Mouse (Mus musculus): Measurements from ENCODE around the gene Il17ra. TPM values are rescaled to one million over a fixed set of nuclear protein-coding genes. Genes with fewer than 3 reads are reported as not detected.

The Il17ra gene
- polyA plus RNA-seq, 1 experiment from 2014 or later = 5.4 TPM

DNA sequence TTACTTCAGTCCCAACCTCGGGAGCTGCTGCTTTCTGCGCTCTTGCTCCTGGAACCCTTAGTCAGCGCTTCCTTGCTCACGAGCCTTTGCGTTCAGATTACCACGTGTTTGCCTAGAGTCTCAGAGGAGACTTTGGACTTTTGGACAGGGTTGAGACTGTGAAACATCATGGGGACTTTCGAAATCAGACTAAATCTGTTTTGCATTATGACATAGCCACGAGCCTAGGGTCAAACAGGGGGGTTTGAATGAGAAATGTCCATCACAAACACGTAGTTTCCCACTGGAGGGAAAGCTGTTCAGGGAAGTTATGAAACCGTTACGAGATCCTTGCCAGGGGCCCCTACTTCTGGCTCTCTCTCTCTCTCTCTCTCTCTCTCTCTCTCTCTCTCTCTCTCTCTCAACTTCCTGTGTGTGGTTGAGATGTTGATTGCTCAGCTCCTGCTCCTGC is 8.4 kb upstream of the Il17ra start:
- Histone ChIP-seq H3K27ac (ENCODE audit: low read depth, low read length) (no peak overlapping the region), H3K4me1 (replicated peaks; ENCODE audit: control insufficient read depth, insufficient read depth, low read length) (no peaks in the 10 kb centered on the region), H3K36me3 (ENCODE audit: control insufficient read depth, insufficient read depth, low read length) (no peaks in the 10 kb centered on the region), H3K9me3 (ENCODE audit: control insufficient read depth, low read length) (no peaks in the 10 kb centered on the region), H3K4me3 (ENCODE audit: low read depth, low read length) (no peak overlapping the region), H3K4me2 (replicated peaks; ENCODE audit: low read depth, low read length) (no peak overlapping the region), H3K27me3 (ENCODE audit: control insufficient read depth, insufficient read depth, low read length) (no peaks in the 10 kb centered on the region), H3K9ac (ENCODE audit: low read depth, low read length) (no peak overlapping the region)
- ATAC-seq (ENCODE audit: low FRiP score) = no peak
- no peak for DNase-seq (ENCODE audit: low spot score)
- WGBS = 57% methylated on average over 11 of the region's 11 CpGs

DNA sequence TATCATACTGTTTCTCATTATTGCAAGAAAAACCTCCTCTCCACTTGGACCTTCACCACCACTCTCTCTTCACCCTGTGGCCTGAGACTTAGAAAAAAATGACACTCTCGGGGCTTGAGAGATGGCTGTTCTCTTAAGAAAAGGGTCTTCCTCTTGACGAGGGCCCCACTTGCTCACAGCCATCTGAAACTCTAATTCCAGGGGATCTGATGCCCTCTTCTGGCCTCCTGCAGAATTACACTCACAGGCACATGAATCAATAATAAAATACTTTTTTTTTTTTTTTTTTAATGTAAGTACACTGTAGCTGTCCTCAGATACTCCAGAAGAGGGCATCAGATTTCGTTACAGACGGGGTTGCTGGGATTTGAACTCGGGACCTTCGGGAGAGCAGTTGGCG is 6.0 kb upstream of the Il17ra start:
- 67% methylated on average over 7 of the region's 7 CpGs for WGBS
- DNase-seq (ENCODE audit: low spot score) (no peak), ATAC-seq (ENCODE audit: low FRiP score) (no peak)

DNA sequence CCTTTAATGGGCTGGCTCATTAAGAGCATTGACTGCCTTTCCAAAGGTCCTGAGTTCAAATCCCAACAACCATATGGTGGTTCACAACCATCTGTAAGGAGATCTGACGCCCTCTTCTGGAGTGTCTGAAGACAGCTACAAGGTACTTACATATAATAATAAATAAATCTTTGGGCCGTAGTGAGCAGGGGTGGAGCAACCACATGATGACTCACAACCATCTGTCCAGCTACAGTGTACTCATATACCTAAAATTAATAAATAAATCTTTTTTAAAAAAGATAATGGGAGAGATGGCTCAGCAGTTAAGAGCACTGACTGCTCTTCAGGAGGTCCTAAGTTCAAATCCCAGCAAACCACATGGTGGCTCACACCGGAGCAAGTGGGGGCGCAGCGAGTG is 5.3 kb upstream of the Il17ra start:
- no peaks in the 10 kb centered on the region for H3K36me3 ChIP-seq (ENCODE audit: control insufficient read depth, insufficient read depth, low read length)
- no peak overlapping the region for H3K9ac ChIP-seq (ENCODE audit: low read depth, low read length)
- no peaks in the 10 kb centered on the region for H3K9me3 ChIP-seq (ENCODE audit: control insufficient read depth, low read length)
- H3K4me2 ChIP-seq (replicated peaks; ENCODE audit: low read depth, low read length) = no peak overlapping the region
- no peak overlapping the region for H3K27ac ChIP-seq (ENCODE audit: low read depth, low read length)
- H3K4me3 ChIP-seq (ENCODE audit: low read depth, low read length) = no peak overlapping the region
- DNase-seq (ENCODE audit: low spot score) = no peak
- 89% methylated on average over 5 of the region's 5 CpGs for WGBS
- ATAC-seq (ENCODE audit: low FRiP score) = no peak
- peaks cover 8% of the 10 kb centered on the region for H3K27me3 ChIP-seq (ENCODE audit: control insufficient read depth, insufficient read depth, low read length)
- no peaks in the 10 kb centered on the region for H3K4me1 ChIP-seq (replicated peaks; ENCODE audit: control insufficient read depth, insufficient read depth, low read length)

More for the DNA sequence above, 6.0 kb upstream of the Il17ra start:
- H3K9me3 ChIP-seq (ENCODE audit: control insufficient read depth, low read length) = no peaks in the 10 kb centered on the region
- no peak overlapping the region for H3K4me2 ChIP-seq (replicated peaks; ENCODE audit: low read depth, low read length)
- no peak overlapping the region for H3K9ac ChIP-seq (ENCODE audit: low read depth, low read length)
- H3K27me3 ChIP-seq (ENCODE audit: control insufficient read depth, insufficient read depth, low read length) = peaks cover 5% of the 10 kb centered on the region
- no peak overlapping the region for H3K27ac ChIP-seq (ENCODE audit: low read depth, low read length)
- H3K4me1 ChIP-seq (replicated peaks; ENCODE audit: control insufficient read depth, insufficient read depth, low read length) = no peaks in the 10 kb centered on the region
- H3K4me3 ChIP-seq (ENCODE audit: low read depth, low read length) = no peak overlapping the region
- H3K36me3 ChIP-seq (ENCODE audit: control insufficient read depth, insufficient read depth, low read length) = no peaks in the 10 kb centered on the region

DNA sequence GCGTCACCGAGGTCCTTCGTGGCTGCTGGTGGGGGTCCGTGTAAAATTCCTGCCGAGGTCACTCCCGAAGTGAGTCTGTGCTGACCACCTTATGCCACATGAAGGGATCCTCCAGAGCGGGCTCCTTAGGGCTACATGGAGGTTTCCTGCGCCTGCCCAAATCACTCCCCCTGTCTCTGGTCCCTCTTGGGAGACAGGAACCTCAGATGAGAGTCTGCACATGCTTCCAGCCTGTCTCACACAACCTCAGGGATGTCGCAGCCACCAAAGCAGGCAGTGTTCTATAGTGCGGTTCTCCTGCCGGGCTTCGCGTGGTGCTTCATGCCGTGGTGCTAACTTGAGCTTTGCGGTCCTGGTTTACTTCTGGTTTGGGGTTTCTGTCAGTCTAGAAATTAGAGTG is 1.8 kb upstream of the Il17ra start:
- Histone ChIP-seq H3K27ac (ENCODE audit: low read depth, low read length) (no peak overlapping the region), H3K9ac (ENCODE audit: low read depth, low read length) (no peak overlapping the region), H3K4me3 (ENCODE audit: low read depth, low read length) (no peak overlapping the region), H3K27me3 (ENCODE audit: control insufficient read depth, insufficient read depth, low read length) (peaks cover 25% of the 10 kb centered on the region), H3K4me2 (replicated peaks; ENCODE audit: low read depth, low read length) (no peak overlapping the region), H3K36me3 (ENCODE audit: control insufficient read depth, insufficient read depth, low read length) (no peaks in the 10 kb centered on the region), H3K4me1 (replicated peaks; ENCODE audit: control insufficient read depth, insufficient read depth, low read length) (no peaks in the 10 kb centered on the region), H3K9me3 (ENCODE audit: control insufficient read depth, low read length) (no peaks in the 10 kb centered on the region)
- no peak for DNase-seq (ENCODE audit: low spot score)
- WGBS = 69% methylated on average over 15 of the region's 15 CpGs
- no peak for ATAC-seq (ENCODE audit: low FRiP score)

DNA sequence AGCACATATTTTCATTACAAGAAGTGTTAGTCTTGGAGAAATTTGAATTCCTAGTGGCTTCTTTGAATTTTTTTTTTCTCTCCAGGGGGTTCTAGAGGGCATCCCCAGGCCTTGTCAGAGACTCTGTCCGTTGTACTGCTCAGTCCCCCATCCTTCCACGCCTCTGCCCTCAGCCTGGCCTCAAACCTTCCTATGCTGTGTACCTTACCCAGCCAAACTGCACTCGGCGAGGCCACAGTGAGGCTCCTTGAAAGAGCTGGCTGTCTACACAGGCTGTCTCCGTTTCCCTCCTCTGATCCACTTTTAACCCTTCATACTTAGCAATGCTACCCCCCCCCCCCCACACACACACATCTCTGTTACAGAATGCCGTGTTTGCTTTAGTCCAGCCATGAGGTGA is 796 bp upstream of the Il17ra start:
- Histone ChIP-seq H3K9me3 (ENCODE audit: control insufficient read depth, low read length) (no peaks in the 10 kb centered on the region), H3K4me2 (replicated peaks; ENCODE audit: low read depth, low read length) (no peak overlapping the region), H3K27ac (ENCODE audit: low read depth, low read length) (no peak overlapping the region), H3K4me3 (ENCODE audit: low read depth, low read length) (no peak overlapping the region), H3K36me3 (ENCODE audit: control insufficient read depth, insufficient read depth, low read length) (no peaks in the 10 kb centered on the region), H3K27me3 (ENCODE audit: control insufficient read depth, insufficient read depth, low read length) (peaks cover 25% of the 10 kb centered on the region), H3K4me1 (replicated peaks; ENCODE audit: control insufficient read depth, insufficient read depth, low read length) (no peaks in the 10 kb centered on the region), H3K9ac (ENCODE audit: low read depth, low read length) (no peak overlapping the region)
- DNase-seq (ENCODE audit: low spot score) (no peak), ATAC-seq (ENCODE audit: low FRiP score) (no peak)
- WGBS = 59% methylated on average over 6 of the region's 6 CpGs

DNA sequence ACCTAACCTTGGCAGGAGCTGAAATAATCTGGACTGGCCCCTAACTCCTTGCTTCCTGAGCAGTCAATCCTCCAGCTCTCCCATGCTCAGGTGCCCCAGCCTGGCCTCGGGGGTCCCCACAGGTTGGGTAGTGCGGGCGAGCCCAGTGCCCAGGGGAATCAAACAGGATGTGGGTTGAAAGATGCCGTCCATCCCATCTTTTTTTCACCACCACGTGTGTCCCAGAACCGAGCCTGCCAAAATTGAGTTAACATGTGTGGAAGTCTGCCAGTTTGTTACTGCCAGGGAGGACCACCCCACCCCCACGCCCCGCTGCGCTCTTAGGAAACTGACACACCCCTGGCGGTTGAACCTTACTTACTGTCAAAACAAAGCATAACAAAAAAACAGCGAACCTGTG is 837 bp downstream of the Il17ra start:
- no peak overlapping the region for H3K9ac ChIP-seq (ENCODE audit: low read depth, low read length)
- H3K27me3 ChIP-seq (ENCODE audit: control insufficient read depth, insufficient read depth, low read length) = peaks cover 25% of the 10 kb centered on the region
- H3K27ac ChIP-seq (ENCODE audit: low read depth, low read length) = no peak overlapping the region

DNA sequence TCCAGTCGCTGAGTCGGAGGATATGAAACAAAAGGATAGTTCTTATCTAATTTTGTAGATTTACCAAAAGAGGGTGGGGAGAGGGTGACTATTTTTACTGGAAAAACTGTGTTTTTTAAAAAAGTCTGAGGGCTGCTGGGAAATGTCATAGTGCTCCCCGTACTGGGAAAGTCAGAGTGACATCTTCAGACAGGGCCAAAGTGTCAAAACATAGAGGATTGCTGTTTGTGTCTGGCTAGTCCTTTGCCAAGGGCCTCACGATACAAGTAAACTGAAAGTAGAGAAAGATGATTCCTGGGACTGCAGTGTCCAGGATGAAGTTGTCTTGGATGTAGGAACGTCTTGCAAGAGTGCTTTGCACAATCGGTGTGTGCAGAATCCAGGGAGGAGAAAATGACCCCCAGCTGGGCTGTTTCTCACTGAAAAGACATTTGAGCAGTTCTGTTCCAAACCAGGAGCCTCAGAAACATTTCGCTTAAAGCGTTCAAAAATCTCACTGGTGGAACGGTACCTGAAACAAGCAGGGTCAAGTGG is 1.4 kb downstream of the Il17ra start:
- WGBS = 54% methylated on average over 9 of the region's 9 CpGs
- Histone ChIP-seq H3K4me3 (ENCODE audit: low read depth, low read length) (no peak overlapping the region; the same call in 1 of the 2 replicates), H3K9me3 (ENCODE audit: control insufficient read depth, low read length) (no peaks in the 10 kb centered on the region), H3K27ac (ENCODE audit: low read depth, low read length) (no peak overlapping the region), H3K4me2 (replicated peaks; ENCODE audit: low read depth, low read length) (no peak overlapping the region), H3K4me1 (replicated peaks; ENCODE audit: control insufficient read depth, insufficient read depth, low read length) (no peaks in the 10 kb centered on the region), H3K9ac (ENCODE audit: low read depth, low read length) (no peak overlapping the region), H3K36me3 (ENCODE audit: control insufficient read depth, insufficient read depth, low read length) (no peaks in the 10 kb centered on the region), H3K27me3 (ENCODE audit: control insufficient read depth, insufficient read depth, low read length) (peaks cover 25% of the 10 kb centered on the region)
- ATAC-seq (ENCODE audit: low FRiP score) = no peak
- DNase-seq (ENCODE audit: low spot score) = no peak

More for the DNA sequence above, 837 bp downstream of the Il17ra start:
- DNase-seq (ENCODE audit: low spot score) = peak; percentile 32
- ATAC-seq (ENCODE audit: low FRiP score) = peak; percentile 28; the same call in 1 of the 2 replicates
- Histone ChIP-seq H3K4me2 (replicated peaks; ENCODE audit: low read depth, low read length) (peak overlapping the region; percentile 82), H3K4me1 (replicated peaks; ENCODE audit: control insufficient read depth, insufficient read depth, low read length) (no peaks in the 10 kb centered on the region), H3K36me3 (ENCODE audit: control insufficient read depth, insufficient read depth, low read length) (no peaks in the 10 kb centered on the region), H3K9me3 (ENCODE audit: control insufficient read depth, low read length) (no peaks in the 10 kb centered on the region), H3K4me3 (ENCODE audit: low read depth, low read length) (peak overlapping the region; percentile 57)
- 6% methylated on average over 11 of the region's 11 CpGs for WGBS

DNA sequence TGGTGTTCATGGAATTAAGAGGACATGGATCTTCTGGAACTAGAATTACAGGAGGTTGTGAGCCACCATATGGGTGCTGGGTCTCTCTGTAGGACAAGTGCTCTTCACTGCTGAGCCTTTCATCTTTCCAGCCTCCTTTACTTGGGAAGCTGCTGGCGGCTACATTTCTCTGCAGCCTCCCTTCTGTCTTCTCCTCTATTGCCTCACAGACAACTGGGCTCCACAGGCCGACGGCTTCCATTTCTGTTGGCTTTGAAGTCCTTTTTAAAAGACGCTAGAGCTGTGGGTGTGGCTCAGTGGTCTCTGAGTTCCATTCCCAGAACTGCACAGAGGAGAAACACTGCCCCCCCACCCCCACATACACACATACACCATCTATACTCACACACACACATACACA is 2.3 kb downstream of the Il17ra start:
- H3K36me3 ChIP-seq (ENCODE audit: control insufficient read depth, insufficient read depth, low read length) = no peaks in the 10 kb centered on the region
- H3K27me3 ChIP-seq (ENCODE audit: control insufficient read depth, insufficient read depth, low read length) = peaks cover 25% of the 10 kb centered on the region
- no peaks in the 10 kb centered on the region for H3K9me3 ChIP-seq (ENCODE audit: control insufficient read depth, low read length)
- H3K4me3 ChIP-seq (ENCODE audit: low read depth, low read length) = no peak overlapping the region
- ATAC-seq (ENCODE audit: low FRiP score) (no peak), DNase-seq (ENCODE audit: low spot score) (no peak)
- WGBS = 50% methylated on average over 4 of the region's 4 CpGs
- no peak overlapping the region for H3K4me2 ChIP-seq (replicated peaks; ENCODE audit: low read depth, low read length)
- no peak overlapping the region for H3K9ac ChIP-seq (ENCODE audit: low read depth, low read length)
- no peaks in the 10 kb centered on the region for H3K4me1 ChIP-seq (replicated peaks; ENCODE audit: control insufficient read depth, insufficient read depth, low read length)
- no peak overlapping the region for H3K27ac ChIP-seq (ENCODE audit: low read depth, low read length)

DNA sequence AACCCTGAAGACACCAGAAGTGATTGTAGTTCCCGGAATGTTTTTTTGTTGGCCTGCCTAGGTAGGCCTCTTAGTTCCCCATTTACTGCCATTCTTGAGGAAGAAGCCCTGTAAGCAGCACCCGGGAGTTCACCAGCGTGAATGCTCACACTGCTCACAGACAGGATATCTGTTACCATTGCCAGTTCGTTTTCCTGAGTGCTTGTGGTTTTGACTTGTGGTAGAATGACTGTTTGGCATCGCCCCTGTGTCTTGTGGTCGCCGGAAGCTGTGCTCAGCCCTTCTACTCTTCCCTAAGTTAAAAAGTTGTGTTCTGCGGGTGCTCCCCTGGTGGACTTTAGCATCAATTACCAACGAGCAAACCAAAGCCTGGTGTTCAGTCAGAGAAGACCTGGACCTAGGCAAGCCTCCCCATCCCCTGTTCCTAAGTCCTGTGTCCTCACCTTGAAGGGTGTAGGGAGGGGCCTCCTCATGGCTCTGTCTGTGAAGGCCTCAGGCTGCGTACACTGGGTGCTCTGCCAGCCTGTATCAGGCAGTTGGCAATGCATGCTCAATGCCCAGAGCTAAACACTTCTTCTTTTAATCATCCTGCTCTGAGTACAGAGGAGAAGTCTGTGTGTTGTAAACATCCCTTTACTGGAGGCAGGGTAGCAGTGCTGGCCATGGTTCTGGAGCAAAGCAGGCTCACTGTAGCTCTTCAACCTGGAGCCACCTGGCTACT is 3.7 kb downstream of the Il17ra start:
- Histone ChIP-seq H3K36me3 (ENCODE audit: control insufficient read depth, insufficient read depth, low read length) (no peaks in the 10 kb centered on the region), H3K9me3 (ENCODE audit: control insufficient read depth, low read length) (no peaks in the 10 kb centered on the region), H3K27me3 (ENCODE audit: control insufficient read depth, insufficient read depth, low read length) (peaks cover 21% of the 10 kb centered on the region), H3K4me3 (ENCODE audit: low read depth, low read length) (no peak overlapping the region), H3K27ac (ENCODE audit: low read depth, low read length) (no peak overlapping the region), H3K4me2 (replicated peaks; ENCODE audit: low read depth, low read length) (no peak overlapping the region), H3K9ac (ENCODE audit: low read depth, low read length) (no peak overlapping the region), H3K4me1 (replicated peaks; ENCODE audit: control insufficient read depth, insufficient read depth, low read length) (no peaks in the 10 kb centered on the region)
- DNase-seq (ENCODE audit: low spot score) = no peak
- WGBS = 78% methylated on average over 10 of the region's 10 CpGs
- no peak for ATAC-seq (ENCODE audit: low FRiP score)
